Mouse (Mus musculus) E14TG2a.4 (cell line): Measurements from ENCODE around the gene Pnn.

Experiments
- CTCF ChIP-seq: conservative IDR thresholded peaks from 2 replicates; pipeline ENCODE4 v1.5.1; 2014; ENCODE audit warnings: low read length
- NANOG ChIP-seq: IDR thresholded peaks from 2 replicates; pipeline ENCODE4 v1.6.1; 2014; ENCODE audit warnings: borderline replicate concordance, low read length, mixed read lengths

DNA sequence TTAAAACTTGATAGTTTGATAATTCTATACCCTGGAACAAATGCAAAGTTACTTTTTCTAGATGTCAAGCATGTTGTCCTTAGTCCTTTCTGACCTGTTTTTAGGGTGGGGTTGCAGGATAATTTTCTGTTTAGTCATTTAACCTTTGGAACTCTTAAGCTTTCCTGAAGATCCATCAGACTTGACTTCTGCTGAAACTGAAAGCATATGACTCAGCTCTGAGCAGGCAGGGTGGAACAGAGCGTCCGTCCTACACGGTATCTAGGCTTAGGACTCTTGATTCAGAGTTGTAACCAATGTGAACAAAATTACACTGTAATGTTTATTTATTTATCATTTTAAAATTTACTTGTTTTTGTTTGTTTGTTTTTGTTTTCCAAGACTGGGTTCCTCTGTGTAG is 11.2 kb downstream of the Pnn start:
- TF ChIP-seq CTCF: no peak
- TF ChIP-seq NANOG: no peak
